Mouse (Mus musculus) megakaryocyte, adult 5-6 weeks (primary cell): ENCODE results near the gene Skint8. TPM values are rescaled to one million over a fixed set of nuclear protein-coding genes. Genes with fewer than 3 reads are reported as not detected.
A peak's percentile ranks its signal among the peaks of the same experiment; 100 is the strongest.
"Not testable (repeated sequence)": the region's sequence is repeated elsewhere in the genome, so short reads cannot be mapped to it uniquely, and the experiment has no call there.

Source experiments
- ATAC-seq: 2 replicates; pipeline ENCODE4 v1.8.0; 2016; ENCODE audit warnings: mild to moderate bottlenecking, inconsistent platforms; ENCODE audit not compliant: poor library complexity, severe bottlenecking
- total RNA-seq, 2 experiments: library from RNA; stranded (forward) in 1 of 2; stranded (reverse) in 1 of 2; fragments of 153-499, 151-499 nt in 1 of 2; fragments of 221-1000, 200-1000 nt in 1 of 2; gene quantifications; 2 replicates each; pipeline versions ENCODE4 v1.2.3 to v1.2.4; 2015 to 2017

Skint8 gene
- total RNA-seq (2015), result not detected in 2 replicates
- not detected in 2 replicates for total RNA-seq (2017)

GRCm38 (mm10) chr4:111919092-111919491 is at the start of gene Skint8:
Skint8 (plus strand) TSS chr4:111919392.
- ATAC-seq, result no peak

DNA sequence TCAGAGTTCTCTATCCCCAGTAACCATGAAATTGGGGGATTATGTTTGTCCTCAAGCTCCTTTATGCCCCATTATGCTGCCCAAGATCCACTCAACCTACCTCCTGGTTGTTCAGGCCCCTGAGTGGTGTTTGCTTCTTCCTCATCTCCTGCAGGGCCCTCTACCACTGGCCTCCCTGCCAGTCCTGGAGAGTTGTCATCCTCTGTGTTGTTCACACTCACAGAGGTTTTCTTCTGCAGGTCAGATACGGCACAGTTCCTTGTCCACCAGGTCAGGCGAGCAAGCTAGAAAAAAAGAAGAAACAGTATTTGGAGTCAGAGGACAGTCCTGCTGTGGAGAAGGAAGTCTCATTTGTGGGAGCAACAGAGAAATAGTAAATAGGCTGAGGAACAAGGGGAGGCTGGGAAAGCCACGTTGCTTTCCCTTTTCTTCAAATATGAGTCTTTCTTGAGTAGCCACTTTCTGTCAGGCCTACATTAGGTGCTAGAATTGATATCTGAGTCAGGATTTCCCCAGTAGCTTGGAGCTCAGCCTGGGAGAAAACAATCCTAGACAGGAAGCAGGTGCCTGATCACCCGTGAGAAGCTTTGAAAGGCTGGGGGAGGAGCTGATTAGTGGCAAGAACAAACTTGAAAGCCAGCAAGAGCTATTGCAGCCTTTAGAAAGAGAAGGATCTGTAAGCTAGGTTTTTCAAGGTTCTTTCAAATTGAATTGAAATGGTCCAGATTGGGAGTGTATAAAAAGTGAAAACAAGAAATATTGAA is 38.9 kb upstream of the Skint8 start:
- no peak for ATAC-seq

GRCm38 (mm10) chr4:111883543-111883942 is 35.6 kb upstream of the Skint8 start:
- ATAC-seq, result no peak

DNA sequence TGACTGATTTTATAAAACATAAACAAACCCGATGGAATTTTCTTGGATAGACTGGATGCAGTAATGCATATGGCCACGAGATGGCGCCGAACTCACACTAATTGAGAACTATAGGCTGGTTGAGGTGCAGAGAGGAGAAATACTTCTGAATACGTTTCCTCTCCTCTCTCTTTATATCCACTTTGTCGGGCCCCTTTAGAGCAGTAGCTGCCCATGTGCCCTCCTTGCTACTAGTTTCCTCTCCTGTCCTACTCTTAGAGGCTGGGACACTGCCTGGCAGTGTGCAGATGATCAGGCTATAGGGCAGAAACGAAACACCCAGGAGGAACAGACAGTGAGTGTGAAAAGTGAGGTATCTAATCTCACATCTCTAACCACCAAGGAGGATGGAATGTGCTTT is 33.2 kb upstream of the Skint8 start:
- peak; percentile 74 for ATAC-seq

DNA sequence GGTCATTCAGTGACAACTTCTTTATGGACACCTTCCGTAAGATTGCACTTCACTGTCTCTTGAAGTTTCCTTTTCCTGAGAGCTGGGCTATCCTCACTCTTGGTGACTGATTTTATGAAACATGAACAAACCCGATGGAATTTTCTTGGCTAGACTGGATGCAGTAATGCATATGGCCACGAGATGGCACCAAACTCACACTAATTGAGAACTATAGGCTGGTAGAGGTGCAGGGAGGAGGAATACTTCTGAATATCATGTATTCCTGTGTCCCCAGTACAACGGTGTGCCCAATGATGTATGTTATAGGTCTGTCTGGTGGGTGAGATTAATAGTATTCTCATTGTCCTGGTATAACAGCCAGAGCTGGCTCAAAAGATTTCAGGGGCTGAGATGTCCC is 32.6 kb upstream of the Skint8 start:
- ATAC-seq, result peak; percentile 73

- ATAC-seq, result no peak
Measured at GRCm38 (mm10) chr4:111892138-111892537, 27.1 kb upstream of the Skint8 start.

DNA sequence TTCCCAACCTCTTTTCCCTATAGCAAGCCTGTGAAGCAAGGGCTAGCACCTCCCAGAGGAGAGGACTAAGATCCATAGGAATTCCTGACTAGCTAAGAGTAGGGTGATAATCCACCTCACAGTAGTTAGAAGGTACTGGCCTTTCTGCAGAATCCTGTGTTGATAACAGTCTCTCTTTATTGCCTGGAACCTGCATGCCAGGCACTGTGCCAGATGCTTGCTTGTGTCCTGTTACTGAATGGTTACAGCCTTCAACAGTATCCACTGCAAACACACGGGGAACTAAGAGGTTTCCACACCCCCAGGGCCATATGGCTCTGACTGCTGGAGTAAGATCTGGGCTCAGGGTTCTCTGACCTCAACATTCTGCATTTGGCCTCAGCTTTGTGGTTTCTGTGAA is 21.4 kb upstream of the Skint8 start:
- ATAC-seq, result no peak

DNA sequence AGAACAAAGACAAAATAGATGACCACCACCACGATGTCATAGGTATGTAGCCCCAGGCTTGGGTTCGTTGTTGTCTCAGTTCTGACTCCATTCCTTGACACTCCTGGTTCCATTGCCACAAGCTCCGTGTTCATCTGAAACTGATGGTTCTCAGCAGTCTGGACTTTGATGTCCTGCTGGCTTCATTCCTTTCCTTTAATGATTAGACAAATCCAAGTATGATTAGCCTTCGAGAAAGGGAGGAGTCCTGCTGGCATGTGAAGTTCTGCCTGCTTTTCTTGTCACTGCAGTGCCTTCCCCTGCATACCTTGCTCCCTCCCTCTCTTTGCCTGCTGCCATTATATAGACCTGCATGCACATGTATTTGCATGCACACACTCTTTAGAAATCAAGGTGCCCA is 20.6 kb upstream of the Skint8 start:
- no peak for ATAC-seq

DNA sequence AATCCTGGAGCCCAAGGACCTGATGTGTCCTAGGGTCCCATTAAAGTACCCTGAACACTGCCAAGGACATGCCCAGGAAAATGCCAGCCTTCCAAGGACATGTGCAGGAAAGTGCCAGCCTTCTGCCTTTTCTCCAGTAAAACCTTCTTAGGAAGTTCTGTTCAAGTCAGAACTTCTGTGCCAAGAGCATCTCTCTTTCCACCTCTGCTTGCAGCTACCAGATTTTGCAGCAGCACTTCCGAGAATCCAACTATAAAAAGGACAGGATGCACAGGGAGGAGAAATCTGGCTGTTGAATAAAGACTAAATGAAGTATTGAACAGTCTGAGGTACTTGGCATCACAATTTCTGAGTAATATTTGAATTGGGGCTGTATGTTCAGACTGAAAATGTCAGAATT is 18.7 kb upstream of the Skint8 start:
- ATAC-seq, result not testable (repeated sequence)

GRCm38 (mm10) chr4:111901473-111901872 is 17.7 kb upstream of the Skint8 start:
- no peak for ATAC-seq

GRCm38 (mm10) chr4:111902775-111903174 is 16.4 kb upstream of the Skint8 start, which contains the start of gene Slc5a9:
Slc5a9 (minus strand) TSS chr4:111902918.
- no peak for ATAC-seq

DNA sequence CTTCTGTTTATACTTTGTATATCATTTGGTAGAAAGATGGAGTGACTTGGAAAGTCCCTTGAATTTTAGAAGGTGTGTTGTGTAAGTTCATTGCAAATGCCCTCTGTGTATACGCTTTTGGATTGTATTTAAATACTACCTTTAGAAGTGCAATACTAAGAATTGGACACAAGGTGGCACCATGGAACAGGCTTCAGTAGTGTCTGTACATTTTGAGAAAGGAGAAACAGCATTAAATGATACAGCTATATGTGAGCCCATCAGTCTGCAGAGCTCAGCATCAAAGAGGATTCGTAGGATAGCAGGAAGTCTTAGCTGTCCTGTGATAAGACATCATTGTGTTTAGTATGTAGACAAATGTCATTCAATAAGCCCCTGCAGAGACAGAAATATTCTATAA is 11.3 kb upstream of the Skint8 start:
- peak; percentile 79 for ATAC-seq

GRCm38 (mm10) chr4:111961309-111961708 is 42.1 kb downstream of the Skint8 start:
- ATAC-seq, result 0 out of 2 replicates have a peak, but pooled peaks have one; percentile 43

GRCm38 (mm10) chr4:111963241-111963640 is 44.0 kb downstream of the Skint8 start:
- not testable (repeated sequence) for ATAC-seq

GRCm38 (mm10) chr4:111963669-111964068 is 44.5 kb downstream of the Skint8 start:
- no peak for ATAC-seq

DNA sequence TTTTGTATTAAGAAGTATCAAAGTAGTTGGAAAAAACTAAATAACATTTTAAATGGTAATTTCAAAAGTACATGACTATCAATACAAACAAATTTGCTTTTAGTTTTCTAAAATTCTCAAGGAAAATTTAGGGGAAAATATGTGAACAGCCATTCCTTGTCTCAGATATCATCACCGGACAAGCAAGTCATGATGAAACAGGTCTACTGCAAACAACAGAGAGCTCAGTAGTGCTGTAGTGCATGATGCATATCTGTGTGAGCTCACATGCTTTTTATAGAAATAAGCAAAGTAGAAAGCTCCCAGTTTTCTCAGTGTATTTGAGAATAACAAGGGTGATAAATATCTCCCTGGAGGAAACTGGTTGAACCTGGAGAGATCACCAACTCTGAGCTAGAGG is 53.4 kb downstream of the Skint8 start, which contains the start of gene Skint7:
Skint7 (plus strand) TSS at position 301 of the 400 bp plus-strand sequence.
- no peak for ATAC-seq

Other genes starting within 250 kb of the Skint8 start
- 33.0 and 39.1 TPM in 2 replicates for gene Spata6, start 199.4 kb upstream of the Skint8 start, total RNA-seq (2015)
- 27.4 and 30.8 TPM in 2 replicates for gene Spata6, start 199.4 kb upstream of the Skint8 start, total RNA-seq (2017)
- not detected in 2 replicates for gene Slc5a9, start 16.5 kb upstream of the Skint8 start, total RNA-seq (2015)
- gene Slc5a9, start 16.5 kb upstream of the Skint8 start, total RNA-seq (2017), result not detected in 2 replicates
- gene Skint7, start 53.5 kb downstream of the Skint8 start, total RNA-seq (2015), result not detected in 2 replicates
- not detected in 2 replicates for gene Skint7, start 53.5 kb downstream of the Skint8 start, total RNA-seq (2017)
- gene Skint1, start 86.9 kb downstream of the Skint8 start, total RNA-seq (2015), result not detected in 2 replicates
- gene Skint1, start 86.9 kb downstream of the Skint8 start, total RNA-seq (2017), result not detected in 2 replicates
- not detected in 2 replicates for gene Skint4, start 152.6 kb downstream of the Skint8 start, total RNA-seq (2015)
- gene Skint4, start 152.6 kb downstream of the Skint8 start, total RNA-seq (2017), result not detected in 2 replicates